Mouse (Mus musculus) lung, postnatal 0 days (tissue): ENCODE data around the gene Cox16.

Experiments
- CTCF ChIP-seq: IDR thresholded peaks from 2 replicates; pipeline ENCODE4 v1.5.1; 2016; ENCODE audit warnings: antibody characterized with exemption, mild to moderate bottlenecking
- EP300 ChIP-seq: IDR thresholded peaks from 2 replicates; pipeline ENCODE4 v1.6.1; 2016; ENCODE audit warnings: antibody characterized with exemption, mild to moderate bottlenecking, control low read depth

- TF ChIP-seq CTCF = no peak
- TF ChIP-seq EP300 = no peak
These were observed 167.1 kb downstream of the Cox16 start for GRCm38 (mm10) chr12:81317811-81318210.
